Mouse (Mus musculus) MEL (cell line): ENCODE data around the gene Pdcd4. TPM values are rescaled to one million over a fixed set of nuclear protein-coding genes. Genes with fewer than 3 reads are reported as not detected.
A peak's percentile ranks its signal among the peaks of the same experiment; 100 is the strongest.

ENCODE experiments used
- DNase-seq: peaks from one replicate; pipeline ENCODE4 v3.0.0; 2011; ENCODE audit warnings: low read depth, low spot score
- H3K27ac ChIP-seq: 2 replicates; pipeline ENCODE4 v1.5.1; 2012; ENCODE audit warnings: low read depth, mild to moderate bottlenecking, control low read depth, low read length, moderate library complexity; ENCODE audit not compliant: control insufficient read depth
- H3K27me3 ChIP-seq, 2 experiments: fragments of 150-350 bp in 1 of 2; sonication (generic) in 1 of 2; 2 replicates each; pipeline ENCODE4 v1.6.1; 2012; ENCODE audit warnings: low read length in 2 of 2, mild to moderate bottlenecking in 2 of 2, improper control_type of control experiment in 1 of 2, moderate library complexity in 1 of 2; ENCODE audit not compliant: insufficient read depth in 2 of 2, control insufficient read depth in 1 of 2
- H3K36me3 ChIP-seq, 2 experiments: 2 replicates each; pipeline ENCODE4 v1.6.1; 2012 to 2014; ENCODE audit warnings: low read length in 2 of 2, improper control_type of control experiment in 1 of 2, inconsistent platforms in 1 of 2, mild to moderate bottlenecking in 1 of 2; ENCODE audit not compliant: insufficient read depth in 2 of 2, control insufficient read depth in 1 of 2
- H3K4me1 ChIP-seq, 2 experiments: fragments of 150-350 bp in 1 of 2; sonication (generic) in 1 of 2; 2 replicates each; pipeline ENCODE4 v1.6.1; 2012; ENCODE audit warnings: low read length in 2 of 2, improper control_type of control experiment in 1 of 2, mild to moderate bottlenecking in 1 of 2; ENCODE audit not compliant: insufficient read depth in 2 of 2, control insufficient read depth in 1 of 2
- H3K4me3 ChIP-seq, 2 experiments: fragments of 150-350 bp in 1 of 2; sonication (generic) in 1 of 2; 2 replicates each; pipeline ENCODE4 v1.5.1; 2012; ENCODE audit warnings: low read depth in 2 of 2, low read length in 2 of 2, mild to moderate bottlenecking in 2 of 2, moderate library complexity in 2 of 2, control low read depth in 1 of 2, improper control_type of control experiment in 1 of 2; ENCODE audit not compliant: control insufficient read depth in 1 of 2, insufficient read depth in 1 of 2
- H3K79me2 ChIP-seq: 2 replicates; pipeline ENCODE4 v1.6.1; 2012; ENCODE audit warnings: mild to moderate bottlenecking, low read length, moderate library complexity; ENCODE audit not compliant: control insufficient read depth, poor library complexity, insufficient read depth
- H3K9ac ChIP-seq: 2 replicates; pipeline ENCODE4 v1.6.1; 2012; ENCODE audit warnings: low read depth, mild to moderate bottlenecking, control low read depth, low read length, moderate library complexity; ENCODE audit not compliant: control insufficient read depth, poor library complexity, severe bottlenecking
- H3K9me3 ChIP-seq: fragments of 150-350 bp; sonication (generic); replicated peaks from 2 replicates; pipeline ENCODE4 v1.6.1; 2012; ENCODE audit warnings: mild to moderate bottlenecking, low read length, improper control_type of control experiment, moderate library complexity; ENCODE audit not compliant: insufficient read depth
- BHLHE40 ChIP-seq: IDR thresholded peaks from 2 replicates; pipeline ENCODE4 v1.6.1; 2012; ENCODE audit warnings: low read depth, mild to moderate bottlenecking, inconsistent platforms, low read length, improper control_type of control experiment, borderline replicate concordance
- CHD1 ChIP-seq: IDR thresholded peaks from 2 replicates; pipeline ENCODE4 v1.6.1; 2012; ENCODE audit warnings: low read depth, mild to moderate bottlenecking, inconsistent platforms, low read length, improper control_type of control experiment
- CHD2 ChIP-seq: IDR thresholded peaks from 2 replicates; pipeline ENCODE4 v1.6.1; 2011; ENCODE audit warnings: low read length, improper control_type of control experiment
- CTCF ChIP-seq, 3 experiments: IDR thresholded peaks in 2 of 3; conservative IDR thresholded peaks in 1 of 3; 2 replicates each; pipeline ENCODE4 v1.5.1; 2011 to 2012; ENCODE audit warnings: low read length in 3 of 3, low read depth in 2 of 3, mild to moderate bottlenecking in 2 of 3, improper control_type of control experiment in 1 of 3, inconsistent platforms in 1 of 3, mixed read lengths in 1 of 3, moderate library complexity in 1 of 3; ENCODE audit not compliant: control insufficient read depth in 1 of 3, insufficient read depth in 1 of 3, poor library complexity in 1 of 3, severe bottlenecking in 1 of 3
- ELF1 ChIP-seq: IDR thresholded peaks from 2 replicates; pipeline ENCODE4 v1.6.1; 2014; ENCODE audit warnings: low read depth, mild to moderate bottlenecking, inconsistent platforms, low read length, improper control_type of control experiment, moderate library complexity
- EP300 ChIP-seq, 2 experiments: IDR thresholded peaks; 2 replicates each; pipeline ENCODE4 v1.6.1; 2011; ENCODE audit warnings: improper control_type of control experiment in 2 of 2, low read length in 2 of 2, low read depth in 1 of 2, mild to moderate bottlenecking in 1 of 2
- ETS1 ChIP-seq: IDR thresholded peaks from 2 replicates; pipeline ENCODE4 v1.6.1; 2012; ENCODE audit warnings: low read depth, mild to moderate bottlenecking, inconsistent platforms, low read length, improper control_type of control experiment, moderate library complexity
- HCFC1 ChIP-seq: IDR thresholded peaks from 2 replicates; pipeline ENCODE4 v1.6.1; 2012; ENCODE audit warnings: low read depth, mild to moderate bottlenecking, inconsistent platforms, low read length, improper control_type of control experiment, moderate library complexity
- JUND ChIP-seq: IDR thresholded peaks from 2 replicates; pipeline ENCODE4 v1.6.1; 2011; ENCODE audit warnings: low read depth, mild to moderate bottlenecking, improper control_type of control experiment, low read length
- KAT2A ChIP-seq: conservative IDR thresholded peaks from 2 replicates; pipeline ENCODE4 v1.6.1; 2012; ENCODE audit warnings: low read depth, low read length, improper control_type of control experiment, inconsistent platforms
- MAX ChIP-seq: IDR thresholded peaks from 2 replicates; pipeline ENCODE4 v1.6.1; 2011; ENCODE audit warnings: low read length, improper control_type of control experiment
- MAZ ChIP-seq: IDR thresholded peaks from 2 replicates; pipeline ENCODE4 v1.6.1; 2012; ENCODE audit warnings: low read depth, mild to moderate bottlenecking, inconsistent platforms, low read length, improper control_type of control experiment
- MEF2A ChIP-seq: IDR thresholded peaks from 2 replicates; pipeline ENCODE4 v1.6.1; 2014; ENCODE audit warnings: low read depth, mild to moderate bottlenecking, inconsistent platforms, low read length, improper control_type of control experiment; ENCODE audit not compliant: poor library complexity, insufficient replicate concordance, severe bottlenecking; ENCODE audit errors: extremely low read depth
- MXI1 ChIP-seq: IDR thresholded peaks from 2 replicates; pipeline ENCODE4 v1.6.1; 2011; ENCODE audit warnings: mild to moderate bottlenecking, low read depth, low read length, improper control_type of control experiment
- MYB ChIP-seq: IDR thresholded peaks from 2 replicates; pipeline ENCODE4 v1.6.1; 2011; ENCODE audit warnings: mild to moderate bottlenecking, low read depth, low read length, improper control_type of control experiment
- MYC ChIP-seq: IDR thresholded peaks from 2 replicates; pipeline ENCODE4 v1.6.1; 2011; ENCODE audit warnings: low read depth, mild to moderate bottlenecking, low read length, improper control_type of control experiment, moderate library complexity
- NELFE ChIP-seq: IDR thresholded peaks from 2 replicates; pipeline ENCODE4 v1.6.1; 2011; ENCODE audit warnings: low read depth, low read length, improper control_type of control experiment
- NRF1 ChIP-seq: IDR thresholded peaks from 2 replicates; pipeline ENCODE4 v1.6.1; 2014; ENCODE audit warnings: low read depth, mild to moderate bottlenecking, inconsistent platforms, low read length, improper control_type of control experiment, moderate library complexity; ENCODE audit not compliant: poor library complexity, insufficient read depth, severe bottlenecking
- POLR2AphosphoS2 ChIP-seq: IDR thresholded peaks from 2 replicates; pipeline ENCODE4 v1.6.1; 2011; ENCODE audit warnings: low read length, improper control_type of control experiment
- POLR2AphosphoS5 ChIP-seq: IDR thresholded peaks from 2 replicates; pipeline ENCODE4 v1.6.1; 2012; ENCODE audit warnings: low read depth, borderline replicate concordance, mild to moderate bottlenecking, inconsistent platforms, low read length, moderate library complexity, mixed read lengths
- RAD21 ChIP-seq: IDR thresholded peaks from 2 replicates; pipeline ENCODE4 v1.6.1; 2011; ENCODE audit warnings: mild to moderate bottlenecking, low read depth, low read length, improper control_type of control experiment
- RCOR1 ChIP-seq: IDR thresholded peaks from 2 replicates; pipeline ENCODE4 v1.6.1; 2012; ENCODE audit warnings: low read depth, mild to moderate bottlenecking, inconsistent platforms, low read length, improper control_type of control experiment
- SIN3A ChIP-seq: IDR thresholded peaks from 2 replicates; pipeline ENCODE4 v1.6.1; 2012; ENCODE audit warnings: low read length, improper control_type of control experiment, inconsistent platforms
- SMC3 ChIP-seq: IDR thresholded peaks from 2 replicates; pipeline ENCODE4 v1.6.1; 2011; ENCODE audit warnings: low read depth, low read length, improper control_type of control experiment
- UBTF ChIP-seq: IDR thresholded peaks from 2 replicates; pipeline ENCODE4 v1.6.1; 2012; ENCODE audit warnings: low read depth, mild to moderate bottlenecking, inconsistent platforms, low read length, improper control_type of control experiment, moderate library complexity, borderline replicate concordance; ENCODE audit not compliant: insufficient read depth
- USF2 ChIP-seq, 2 experiments: IDR thresholded peaks; 2 replicates each; pipeline ENCODE4 v1.6.1; 2011 to 2012; ENCODE audit warnings: improper control_type of control experiment in 2 of 2, low read length in 2 of 2, borderline replicate concordance in 1 of 2, inconsistent platforms in 1 of 2, low read depth in 1 of 2, mild to moderate bottlenecking in 1 of 2; ENCODE audit not compliant: insufficient read depth in 1 of 2
- ZC3H11A ChIP-seq: IDR thresholded peaks from 2 replicates; pipeline ENCODE4 v1.6.1; 2012; ENCODE audit warnings: low read depth, mild to moderate bottlenecking, inconsistent platforms, low read length, improper control_type of control experiment
- ZKSCAN1 ChIP-seq: IDR thresholded peaks from 2 replicates; pipeline ENCODE4 v1.6.1; 2012; ENCODE audit warnings: low read depth, mild to moderate bottlenecking, inconsistent platforms, low read length, improper control_type of control experiment, moderate library complexity
- ZMIZ1 ChIP-seq: IDR thresholded peaks from 2 replicates; pipeline ENCODE4 v1.6.1; 2012; ENCODE audit warnings: low read depth, mild to moderate bottlenecking, inconsistent platforms, low read length, improper control_type of control experiment, moderate library complexity
- ZNF384 ChIP-seq: IDR thresholded peaks from 2 replicates; pipeline ENCODE4 v1.6.1; 2012; ENCODE audit warnings: low read depth, mild to moderate bottlenecking, inconsistent platforms, low read length, improper control_type of control experiment
- polyA plus RNA-seq, 2 experiments: library from polyadenylated mRNA; stranded (reverse) in 1 of 2; unstranded in 1 of 2; fragments of >175 nt in 1 of 2; fragments of >200 nt in 1 of 2; gene quantifications; 2 replicates each; pipeline versions ENCODE4 v1.2.1 to v1.2.4; 2012; ENCODE audit warnings: low replicate concordance in 2 of 2, low read depth in 1 of 2; ENCODE audit not compliant: insufficient read length in 2 of 2, insufficient read depth in 1 of 2, missing spikeins in 1 of 2
- total RNA-seq: library from RNA; depleted of rRNA; stranded (reverse); fragments of 300-350 nt; gene quantifications from 2 replicates; pipeline ENCODE4 v1.2.3, GENCODE M21; 2012

The Pdcd4 gene
- total and polyA plus RNA-seq, 3 experiments: 30.0 to 37.6 TPM; not detected in 1

DNA sequence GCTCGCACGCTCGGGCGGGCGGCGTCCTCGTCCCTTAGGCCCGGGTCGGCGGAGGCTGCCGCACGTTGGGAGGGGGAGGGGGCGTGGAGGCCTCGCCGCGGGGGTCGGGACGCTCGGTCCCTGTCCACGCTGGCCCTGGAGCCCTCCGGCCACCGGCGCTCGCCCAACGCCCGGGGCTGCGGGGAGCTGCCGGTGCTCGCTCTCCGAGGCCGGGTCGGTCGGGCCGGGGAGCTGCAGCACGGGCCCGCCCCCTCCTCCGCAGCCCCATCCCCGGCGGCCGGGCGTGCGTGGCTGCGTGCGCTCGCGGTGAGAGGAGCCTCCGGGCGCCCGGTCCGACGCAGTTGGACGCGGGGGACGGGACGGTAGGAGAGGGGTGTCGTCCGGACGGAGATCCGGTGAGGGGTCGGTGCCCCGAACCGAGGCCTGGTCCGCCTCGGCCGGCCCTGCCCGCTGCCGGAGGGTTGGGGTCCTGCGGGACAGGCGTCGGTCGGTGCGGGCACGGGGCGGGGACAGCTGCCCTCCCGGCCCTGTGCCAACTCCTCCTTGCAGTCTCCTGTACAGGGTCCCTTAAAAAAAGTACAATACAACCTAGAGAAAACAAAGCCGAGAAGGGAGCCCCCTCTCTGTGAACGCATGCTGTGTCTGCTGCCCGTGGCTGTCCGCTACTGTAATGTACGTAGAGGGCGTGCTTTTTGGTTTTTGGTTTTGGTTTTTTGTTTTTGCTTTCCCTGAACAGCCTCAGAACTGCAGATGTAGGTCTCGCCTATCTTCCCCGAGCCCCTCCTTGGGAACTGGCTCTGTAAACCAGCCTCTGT, 11.7 kb downstream of the Pdcd4 start (continued):
- TF ChIP-seq USF2 (IDR thresholded peaks at IDR 0.05; ENCODE audit: borderline replicate concordance in 1 of 2, insufficient read depth in 1 of 2, low read depth in 1 of 2, low read length in 2 of 2): no peak
- TF ChIP-seq BHLHE40: peak; percentile 43; the same call in 1 of the 2 replicates
- peak; percentile 73 for TF ChIP-seq ETS1
- peak; percentile 54 for TF ChIP-seq POLR2AphosphoS5
- peak; percentile 73 for TF ChIP-seq ZNF384
- peak; percentile 41; the same call in 1 of the 2 replicates for TF ChIP-seq CHD1
- peak; percentile 52 for TF ChIP-seq SMC3
- peak; percentile 13; the same call in 1 of the 2 replicates for TF ChIP-seq NRF1
- no peak for TF ChIP-seq MYB
- TF ChIP-seq MYC: peak; percentile 81
- 0 out of 2 replicates have a peak, but pooled peaks have one; percentile 70 for TF ChIP-seq UBTF

- H3K9me3 ChIP-seq: no peaks in the 10 kb centered on the region
- peak overlapping the region; percentile 60 for H3K9ac ChIP-seq
- H3K79me2 ChIP-seq: peaks cover 12% of the 10 kb centered on the region
- peak overlapping the region; percentile 29; the same call in 1 of the 2 replicates for H3K27ac ChIP-seq
- DNase-seq: peak; percentile 67
- peak overlapping the region; percentile 47 to 96 for H3K4me3 ChIP-seq
- H3K4me1 ChIP-seq: peaks cover 13 to 17% of the 10 kb centered on the region in 2 experiments
- no peaks in the 10 kb centered on the region for H3K27me3 ChIP-seq
- H3K36me3 ChIP-seq: peaks cover 4 to 14% of the 10 kb centered on the region in 2 experiments; a peak in 3 of 4 replicates
- TF ChIP-seq SIN3A (peak; percentile 49; the same call in 1 of the 2 replicates), MXI1 (peak; percentile 47; the same call in 1 of the 2 replicates), CTCF (IDR thresholded peaks at IDR 0.05 in 2 of 3, conservative IDR thresholded peaks at IDR 0.05 in 1 of 3; ENCODE audit: control insufficient read depth in 1 of 3, insufficient read depth in 1 of 3, low read depth in 2 of 3, low read length in 3 of 3, poor library complexity in 1 of 3, severe bottlenecking in 1 of 3) (no peak), NRF1 (no peak), HCFC1 (no peak; the same call in 1 of the 2 replicates), ELF1 (no peak), MYC (peak; percentile 54; the same call in 1 of the 2 replicates), RCOR1 (no peak), UBTF (no peak), BHLHE40 (no peak), EP300 (IDR thresholded peaks at IDR 0.05; ENCODE audit: low read depth in 1 of 2, low read length in 2 of 2) (no peak; a peak in 1 of 4 replicates), CHD1 (no peak), ZC3H11A (no peak), NELFE (no peak), MAX (no peak), ZMIZ1 (no peak), JUND (no peak), ETS1 (peak; percentile 51), CHD2 (no peak), KAT2A (no peak), MEF2A (no peak), POLR2AphosphoS5 (no peak), RAD21 (no peak; the same call in 1 of the 2 replicates), ZKSCAN1 (no peak), POLR2AphosphoS2 (no peak), MAZ (no peak)
Measured at GRCm38 (mm10) chr19:53904833-53905480, 12.9 kb downstream of the Pdcd4 start.
